Mouse (Mus musculus): ENCODE results near the gene Pacrg. TPM values are rescaled to one million over a fixed set of nuclear protein-coding genes. Genes with fewer than 3 reads are reported as not detected.

Gene Pacrg
- polyA plus RNA-seq (2012; fragmentation: generic; extraction: Trizol), result 1 to 10 TPM in 1 of 2 experiments, under 1 TPM in 1; 0.24 to 9.1 TPM

DNA sequence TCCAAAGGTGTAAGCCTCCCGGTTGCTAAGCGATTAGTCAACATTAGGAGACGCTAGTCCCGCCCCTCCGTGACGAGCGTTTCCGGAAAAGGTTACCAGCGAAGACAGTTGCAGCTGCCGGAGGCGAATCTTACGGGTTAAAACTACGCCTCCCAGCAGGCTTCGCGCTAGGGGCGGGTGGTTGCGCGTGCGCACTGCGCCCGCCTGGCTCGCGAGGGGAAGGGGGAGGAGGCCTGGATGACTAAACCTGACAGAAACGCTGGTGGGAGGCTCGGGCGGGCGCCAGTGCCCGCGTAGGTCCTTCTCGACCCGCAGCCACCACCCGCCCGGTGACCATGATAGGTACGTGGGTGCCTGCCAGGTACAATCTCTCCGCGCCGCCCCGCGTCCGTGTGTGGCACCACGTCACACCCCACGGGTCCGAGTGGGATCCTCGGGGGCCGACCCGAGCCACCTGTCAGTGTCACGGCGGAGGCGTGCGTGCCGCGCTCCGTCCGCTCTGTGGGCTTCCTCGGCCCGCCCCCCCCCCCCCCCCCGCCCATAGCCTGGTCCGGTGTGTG, at the start of gene Pacrg, which contains the start of gene Prkn:
Gene Pacrg (minus strand): TSS at position 164 of the 560 bp plus-strand sequence.
Gene Prkn (plus strand): TSS at position 237 of the 560 bp plus-strand sequence.

Other genes with a start within 250 kb of the Pacrg start
- gene Prkn, start 73 bp upstream of the Pacrg start, polyA plus RNA-seq (2012; fragmentation: generic; extraction: Trizol), result under 1 TPM in 1 of 2 experiments, not detected in 1; 0.14 TPM